Mouse (Mus musculus): ENCODE measurements around the gene Nr4a1.

- no peak for TF ChIP-seq CTCF (conservative IDR thresholded peaks at IDR 0.05 in 1 of 2, IDR thresholded peaks at IDR 0.05 in 1 of 2; ENCODE audit: low read depth in 2 of 2, low read length in 2 of 2)
- no peak for TF ChIP-seq JUND (conservative IDR thresholded peaks at IDR 0.05; ENCODE audit: low read depth, low read length)
- TF ChIP-seq TBP (conservative IDR thresholded peaks at IDR 0.05; ENCODE audit: low read depth, low read length), result no peak
- TF ChIP-seq UBTF (IDR thresholded peaks at IDR 0.05; ENCODE audit: low read depth, low read length), result no peak
- TF ChIP-seq MAZ (IDR thresholded peaks at IDR 0.05; ENCODE audit: low read depth, low read length), result no peak
- TF ChIP-seq ETS1 (conservative IDR thresholded peaks at IDR 0.05; ENCODE audit: low read depth, low read length), result no peak
- TF ChIP-seq KAT2A (IDR thresholded peaks at IDR 0.05; ENCODE audit: insufficient replicate concordance, low read length), result no peak
- no peak for TF ChIP-seq POLR2A (IDR thresholded peaks at IDR 0.05; ENCODE audit: low read depth, low read length)
- no peak for TF ChIP-seq EP300 (IDR thresholded peaks at IDR 0.05; ENCODE audit: low read length)
- no peak for TF ChIP-seq CHD1 (IDR thresholded peaks at IDR 0.05; ENCODE audit: low read depth, low read length)
- no peak for TF ChIP-seq RCOR1 (conservative IDR thresholded peaks at IDR 0.05; ENCODE audit: low read depth, low read length)
- TF ChIP-seq CHD2 (IDR thresholded peaks at IDR 0.05; ENCODE audit: low read length), result no peak
- TF ChIP-seq USF1 (IDR thresholded peaks at IDR 0.05; ENCODE audit: low read depth, low read length), result no peak
Observed at GRCm38 (mm10) chr15:101250220-101250800, 3.8 kb upstream of the Nr4a1 start.

Measured in CH12.LX (cell line).